Mouse (Mus musculus): Measurements from ENCODE around the gene Ubc. TPM values are rescaled to one million over a fixed set of nuclear protein-coding genes. Genes with fewer than 3 reads are reported as not detected.
"Not testable (repeated sequence)": the region's sequence is repeated elsewhere in the genome, so short reads cannot be mapped to it uniquely, and the experiment has no call there.

Ubc gene
- polyA plus RNA-seq, 1 experiment from 2014 or later: 603 TPM

DNA sequence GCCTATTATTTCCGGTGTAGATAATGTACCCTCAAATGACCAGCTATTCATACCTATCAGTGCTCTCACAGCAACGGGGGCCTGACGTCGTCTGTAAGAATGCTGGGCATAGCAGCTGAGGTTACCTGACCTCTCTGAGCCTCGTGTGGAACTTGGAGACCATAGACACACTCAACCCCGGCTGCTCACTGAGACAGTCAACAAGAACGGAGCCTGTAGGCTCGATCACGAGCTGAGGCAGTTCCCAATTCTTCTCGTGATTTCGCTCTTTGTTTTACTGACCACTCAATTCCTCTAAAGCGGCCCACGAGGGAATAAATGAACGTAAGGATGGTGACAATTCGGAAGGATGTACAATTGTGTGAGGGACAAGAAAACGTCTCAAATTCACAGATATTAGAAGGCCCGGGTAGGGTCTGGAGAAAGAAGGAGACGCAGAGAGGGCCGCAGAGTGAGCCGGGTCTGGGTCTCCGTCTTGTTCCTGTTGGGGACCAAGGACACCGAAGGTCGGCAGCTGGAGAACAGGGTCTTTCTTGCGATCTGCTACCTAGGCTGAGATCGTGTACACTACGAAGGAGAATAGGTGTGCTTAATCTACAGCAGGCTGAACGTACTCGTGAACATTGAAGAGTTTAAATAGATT lies 15.0 kb upstream of the Ubc start:
- DNase-seq (ENCODE audit: low spot score): peak; percentile 60

DNA sequence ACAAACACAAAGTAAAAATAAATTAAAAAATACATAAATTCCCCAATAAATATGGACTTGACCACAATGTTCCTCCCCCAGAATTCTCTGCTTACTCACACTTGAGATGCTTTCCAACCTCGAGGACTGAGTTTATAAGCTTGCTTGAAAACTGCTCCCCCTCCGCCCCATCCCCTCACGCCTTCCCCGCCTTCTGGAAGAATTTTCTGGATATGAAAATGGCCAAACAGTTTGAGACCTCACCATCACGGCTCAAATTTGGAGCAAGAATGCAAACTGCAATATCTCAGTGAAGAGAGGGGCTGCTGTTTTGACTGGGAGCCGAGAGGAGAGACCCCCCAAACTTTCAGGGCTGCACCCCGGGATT lies 14.5 kb upstream of the Ubc start:
- peak; percentile 20 for DNase-seq (ENCODE audit: low spot score)

DNA sequence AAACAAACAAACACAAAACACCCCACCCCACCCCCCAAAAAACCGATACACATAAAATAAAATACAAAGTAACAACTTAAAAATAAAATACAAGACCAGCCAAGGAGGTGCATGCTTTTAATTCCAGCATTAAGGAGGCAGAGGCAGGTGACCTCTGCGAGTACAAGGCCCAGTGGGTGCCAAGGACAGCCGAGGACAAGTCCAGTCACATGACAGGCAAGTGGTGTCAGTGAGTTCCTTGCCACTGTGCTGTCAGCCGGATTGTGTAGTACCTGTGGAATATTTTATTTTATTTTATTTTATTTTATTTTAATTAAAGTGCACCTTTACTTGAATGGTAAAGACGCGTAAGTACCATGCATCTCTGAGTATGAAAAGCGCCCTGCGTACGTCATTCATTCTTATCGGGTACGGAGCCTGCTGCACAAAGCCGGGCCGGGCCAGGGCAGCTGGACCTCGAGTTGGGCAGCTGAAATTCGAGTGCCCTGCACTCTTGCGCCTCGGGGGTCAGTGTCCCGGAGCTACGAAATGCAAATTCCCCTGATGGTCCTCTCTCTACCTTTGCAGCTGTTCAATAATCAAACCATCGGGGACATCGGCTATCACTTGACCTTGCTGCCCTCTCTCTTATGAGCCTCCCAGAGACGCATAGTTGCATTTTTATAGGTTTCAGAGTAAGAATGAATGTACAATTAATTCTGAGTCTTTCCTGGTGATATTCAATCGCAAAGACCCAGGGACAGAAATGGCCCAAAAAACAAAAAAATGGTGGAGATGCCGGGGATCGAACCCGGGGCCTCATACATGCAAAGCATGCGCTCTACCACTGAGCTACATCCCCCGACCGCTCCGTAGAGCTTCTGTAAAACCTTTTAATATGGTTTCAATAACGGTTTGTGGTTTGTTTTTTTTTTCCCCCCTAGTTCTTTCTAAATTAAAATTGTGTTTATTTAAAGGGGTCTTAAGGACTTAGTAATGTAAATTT lies 13.8 kb upstream of the Ubc start:
- peak; percentile 83 for DNase-seq (ENCODE audit: low spot score)

- no peak for DNase-seq (ENCODE audit: low spot score)
Observed at GRCm38 (mm10) chr5:125402991-125403390, 13.0 kb upstream of the Ubc start.

DNA sequence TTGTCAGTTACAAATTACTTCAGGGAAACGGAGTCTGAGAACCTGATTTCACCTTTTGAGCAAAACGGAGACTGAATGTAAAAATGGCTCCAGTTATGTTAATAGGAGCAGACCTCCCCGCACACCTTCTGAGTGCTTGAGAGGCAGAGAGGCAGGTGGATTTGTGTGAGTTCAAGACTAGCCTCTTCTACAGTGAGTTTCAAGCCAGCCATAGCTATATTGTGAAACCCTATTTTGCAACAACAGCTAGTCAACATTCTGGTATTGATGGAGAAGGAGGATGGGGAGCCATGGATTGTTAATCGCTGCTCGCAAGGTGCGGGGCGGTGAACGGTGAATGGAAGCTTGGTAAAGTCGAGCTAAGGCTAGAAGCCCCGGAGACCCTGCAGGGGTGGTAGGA lies 12.5 kb upstream of the Ubc start:
- DNase-seq (ENCODE audit: low spot score): no peak

GRCm38 (mm10) chr5:125400903-125401302 lies 10.9 kb upstream of the Ubc start:
- no peak for DNase-seq (ENCODE audit: low spot score)

DNA sequence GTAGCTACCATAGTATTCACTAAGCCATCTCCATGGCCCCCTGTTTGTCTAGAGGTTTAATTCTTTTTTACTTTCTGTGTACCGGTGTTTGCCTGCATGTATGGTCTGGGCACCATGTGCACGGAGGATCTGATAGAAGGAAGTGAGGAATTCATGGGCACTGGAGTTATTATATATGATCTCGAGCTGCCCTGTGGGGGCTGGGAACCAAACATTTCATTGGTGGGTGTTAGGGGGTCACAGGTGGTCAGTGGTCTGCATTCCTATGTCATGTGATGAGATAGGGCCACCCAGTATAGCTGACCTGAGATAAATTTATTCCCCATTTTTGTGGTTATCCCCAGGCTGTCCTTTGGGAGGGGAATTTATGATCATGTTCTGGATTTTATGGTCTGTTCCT lies 5.0 kb upstream of the Ubc start:
- no peak for DNase-seq (ENCODE audit: low spot score)

- peak; percentile 87 for DNase-seq (ENCODE audit: low spot score)
Observed at GRCm38 (mm10) chr5:125393622-125394603, 3.9 kb upstream of the Ubc start.

- DNase-seq (ENCODE audit: low spot score): peak; percentile 97
Observed at GRCm38 (mm10) chr5:125392977-125393621, 3.1 kb upstream of the Ubc start.

DNA sequence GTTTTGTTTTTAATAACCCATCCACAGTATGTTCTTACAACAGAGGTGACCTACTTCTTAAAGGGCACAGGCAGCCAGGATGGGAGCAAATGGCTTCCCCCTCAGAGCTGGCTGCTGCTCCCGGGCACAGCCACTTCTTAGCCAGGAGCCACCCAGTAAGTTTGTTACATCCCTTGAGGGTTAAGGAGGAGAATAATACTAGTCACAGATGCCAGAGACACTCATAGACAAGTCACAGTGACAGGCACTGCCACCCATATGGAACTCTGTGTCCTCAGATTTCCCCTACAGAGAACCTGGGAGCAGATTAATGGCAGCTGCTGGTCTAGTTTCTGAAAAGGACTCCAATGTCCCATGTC lies 2.6 kb upstream of the Ubc start:
- no peak for DNase-seq (ENCODE audit: low spot score)

- DNase-seq (ENCODE audit: low spot score): not testable (repeated sequence)
Observed at GRCm38 (mm10) chr5:125392176-125392575, 2.2 kb upstream of the Ubc start.

DNA sequence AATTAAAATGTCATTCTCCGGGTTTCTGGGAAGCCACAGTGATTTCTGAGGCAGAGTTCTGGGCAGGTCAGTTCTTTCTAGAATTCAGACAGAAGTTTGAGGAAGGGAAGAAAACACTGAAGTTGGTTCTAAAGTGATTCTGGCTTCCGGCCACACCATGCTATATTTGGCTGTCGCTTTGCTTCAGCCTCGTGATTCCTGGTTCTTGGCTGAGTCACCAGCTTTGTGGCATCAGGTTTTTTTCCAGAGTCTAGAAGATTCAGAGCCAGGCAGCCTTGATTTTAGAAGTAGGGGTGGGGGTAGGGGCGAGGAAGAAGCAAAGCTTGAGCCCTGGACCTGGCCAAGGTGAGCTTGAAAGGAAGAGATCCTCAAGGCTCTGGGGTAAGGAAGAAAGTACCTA lies 1.6 kb upstream of the Ubc start:
- DNase-seq (ENCODE audit: low spot score): no peak

DNA sequence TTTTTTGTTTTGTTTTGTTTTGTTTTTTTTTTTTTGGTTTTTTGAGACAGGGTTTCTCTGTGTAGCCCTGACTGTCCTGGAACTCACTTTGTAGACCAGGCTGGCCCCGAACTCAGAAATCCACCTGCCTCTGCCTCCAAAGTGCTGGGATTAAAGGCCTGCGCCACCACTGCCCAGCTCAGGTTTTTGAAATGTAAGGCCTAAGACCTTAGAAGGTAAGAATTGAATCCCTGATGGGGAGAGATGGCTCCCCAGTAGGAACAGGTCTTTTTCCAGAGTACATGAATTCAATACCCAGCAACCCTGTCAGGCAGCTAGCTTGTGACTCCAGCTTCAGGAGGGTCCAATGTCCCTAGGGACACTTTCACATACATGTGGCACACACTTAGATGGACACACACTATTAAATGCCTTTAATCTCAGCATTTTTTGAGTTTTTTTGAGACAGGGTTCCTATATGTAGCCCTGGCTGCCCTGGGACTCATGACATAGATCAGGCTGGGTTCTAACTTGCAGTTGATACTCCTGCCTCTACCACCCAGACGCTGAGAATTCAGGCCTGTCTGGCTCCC lies 990 bp upstream of the Ubc start:
- no peak for DNase-seq (ENCODE audit: low spot score)

DNA sequence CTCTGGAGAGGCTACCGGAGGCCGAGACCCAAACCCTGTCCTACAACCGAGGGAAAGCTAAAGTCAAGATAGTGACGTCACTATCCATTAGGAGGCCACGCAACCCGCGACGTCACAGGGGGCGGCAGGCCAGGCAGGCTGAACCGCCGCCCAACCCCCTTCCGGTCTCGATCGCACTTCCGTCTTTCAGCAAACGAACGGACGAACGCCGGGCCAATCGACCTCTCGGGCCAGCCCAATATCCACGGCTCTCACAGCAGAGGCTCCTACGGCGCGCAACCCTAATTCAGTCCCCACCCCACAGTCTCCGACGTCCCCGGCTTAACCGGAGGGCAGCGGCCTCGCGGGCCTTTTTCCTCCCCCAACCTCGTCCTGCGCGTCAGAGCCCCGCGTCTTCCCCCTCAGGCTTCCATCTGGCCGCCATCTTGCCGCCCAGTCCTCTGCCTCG lies 847 bp downstream of the Ubc start, which contains the start of gene Gm10382:
Gm10382 (plus strand) TSS at position 192 of the 448 bp plus-strand sequence.
- peak; percentile 86 for DNase-seq (ENCODE audit: low spot score)

- no peak for DNase-seq (ENCODE audit: low spot score)
Observed at GRCm38 (mm10) chr5:125388358-125389092, 1.5 kb downstream of the Ubc start.

DNA sequence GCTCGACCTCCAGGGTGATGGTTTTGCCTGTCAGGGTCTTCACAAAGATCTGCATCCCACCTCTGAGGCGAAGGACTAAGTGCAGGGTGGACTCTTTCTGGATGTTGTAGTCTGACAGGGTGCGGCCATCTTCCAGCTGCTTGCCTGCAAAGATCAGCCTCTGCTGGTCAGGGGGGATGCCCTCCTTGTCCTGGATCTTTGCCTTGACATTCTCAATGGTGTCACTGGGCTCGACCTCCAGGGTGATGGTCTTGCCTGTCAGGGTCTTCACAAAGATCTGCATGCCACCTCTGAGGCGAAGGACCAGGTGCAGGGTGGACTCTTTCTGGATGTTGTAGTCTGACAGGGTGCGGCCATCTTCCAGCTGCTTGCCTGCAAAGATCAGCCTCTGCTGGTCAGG lies 2.7 kb downstream of the Ubc start:
- DNase-seq (ENCODE audit: low spot score): not testable (repeated sequence)

DNA sequence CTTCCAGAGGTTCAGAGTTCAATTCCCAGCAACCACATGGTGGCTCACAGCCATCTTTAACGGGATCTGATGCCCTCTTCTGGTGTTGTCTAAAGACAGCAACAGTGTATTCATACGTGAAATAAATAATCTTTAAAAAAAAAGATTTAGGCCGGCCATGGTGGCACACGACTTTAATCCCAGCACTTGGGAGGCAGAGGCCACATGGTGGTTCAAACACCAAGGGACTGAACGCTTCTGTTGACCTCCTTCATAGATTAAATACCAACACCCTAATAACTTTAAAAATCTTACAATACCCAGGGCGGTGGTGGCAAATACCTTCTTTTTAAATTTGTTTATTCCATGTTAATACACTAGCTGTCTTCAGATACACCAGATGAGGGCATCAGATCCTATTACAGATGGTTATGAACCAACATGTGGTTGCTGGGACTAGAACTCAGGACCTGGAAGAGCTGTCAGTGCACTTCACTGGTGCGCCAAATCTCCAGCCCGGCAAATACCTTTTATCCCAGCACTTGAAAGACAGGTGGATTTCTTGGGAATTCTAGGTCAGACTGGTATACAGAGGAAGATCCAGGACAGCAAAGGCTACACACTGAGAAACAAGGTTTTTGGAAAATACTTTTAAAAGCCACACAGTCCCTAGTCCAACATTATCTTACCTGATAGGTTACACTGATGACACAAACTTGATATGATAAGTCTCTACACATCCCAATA lies 4.6 kb downstream of the Ubc start:
- DNase-seq (ENCODE audit: low spot score): no peak

GRCm38 (mm10) chr5:125384512-125385214 lies 5.3 kb downstream of the Ubc start:
- no peak for DNase-seq (ENCODE audit: low spot score)

Data from thymus, postnatal 0 days (tissue).